Mouse (Mus musculus) liver, embryonic 13.5 days (tissue): Measurements from ENCODE around the gene Sp7. TPM values are rescaled to one million over a fixed set of nuclear protein-coding genes. Genes with fewer than 3 reads are reported as not detected.
A peak's percentile ranks its signal among the peaks of the same experiment; 100 is the strongest.

ENCODE experiments used
- ATAC-seq: fragments of 200-750 bp; cut with Nextera tagmentation; 2 replicates; pipeline ENCODE4 v1.8.0; 2017; ENCODE audit warnings: low read depth, mild to moderate bottlenecking, moderate number of reproducible peaks, moderate library complexity
- DNase-seq: peaks from one replicate; pipeline ENCODE4 v3.0.0; 2022
- H3K27ac ChIP-seq: fragments of 300-500 bp; sonication (generic); 2 replicates; pipeline ENCODE4 v1.5.1; 2015; ENCODE audit warnings: moderate library complexity, mild to moderate bottlenecking, inconsistent platforms
- H3K27me3 ChIP-seq: fragments of 300-500 bp; sonication (generic); 2 replicates; pipeline ENCODE4 v1.6.1; 2015; ENCODE audit warnings: mild to moderate bottlenecking, inconsistent platforms
- H3K36me3 ChIP-seq: fragments of 300-500 bp; sonication (generic); 2 replicates; pipeline ENCODE4 v1.6.1; 2015; ENCODE audit warnings: mild to moderate bottlenecking, inconsistent platforms
- H3K4me1 ChIP-seq: fragments of 300-500 bp; sonication (generic); replicated peaks from 2 replicates; pipeline ENCODE4 v1.6.1; 2015; ENCODE audit warnings: inconsistent platforms
- H3K4me2 ChIP-seq: fragments of 300-500 bp; sonication (generic); 2 replicates; pipeline ENCODE4 v1.6.1; 2015; ENCODE audit warnings: inconsistent platforms, mild to moderate bottlenecking, moderate library complexity
- H3K4me3 ChIP-seq: fragments of 300-500 bp; sonication (generic); replicated peaks from 2 replicates; pipeline ENCODE4 v1.5.1; 2015; ENCODE audit warnings: mild to moderate bottlenecking, inconsistent platforms
- H3K9ac ChIP-seq: fragments of 300-500 bp; sonication (generic); 2 replicates; pipeline ENCODE4 v1.6.1; 2015; ENCODE audit warnings: mild to moderate bottlenecking, inconsistent platforms
- H3K9me3 ChIP-seq: fragments of 300-500 bp; sonication (generic); replicated peaks from 2 replicates; pipeline ENCODE4 v1.6.1; 2016; ENCODE audit warnings: inconsistent platforms
- WGBS: fragments of 180-500 bp; shearing (Covaris S2); methylation state at CpG from one replicate; pipeline ENCODE4 v1.1.7; 2015; ENCODE audit not compliant: insufficient replicate concordance; 5-methylcytosine and 5-hydroxymethylcytosine counted together
- polyA plus RNA-seq: library from polyadenylated mRNA; unstranded; fragments of >200 nt; fragmentation: Nextera tagmentation; extraction: Ambion mirVana; gene quantifications from 2 replicates; pipeline ENCODE4 v1.2.1, GENCODE M21; 2015

Gene Sp7
- polyA plus RNA-seq, 1 experiment from 2014 or later, result 0.07 TPM

DNA sequence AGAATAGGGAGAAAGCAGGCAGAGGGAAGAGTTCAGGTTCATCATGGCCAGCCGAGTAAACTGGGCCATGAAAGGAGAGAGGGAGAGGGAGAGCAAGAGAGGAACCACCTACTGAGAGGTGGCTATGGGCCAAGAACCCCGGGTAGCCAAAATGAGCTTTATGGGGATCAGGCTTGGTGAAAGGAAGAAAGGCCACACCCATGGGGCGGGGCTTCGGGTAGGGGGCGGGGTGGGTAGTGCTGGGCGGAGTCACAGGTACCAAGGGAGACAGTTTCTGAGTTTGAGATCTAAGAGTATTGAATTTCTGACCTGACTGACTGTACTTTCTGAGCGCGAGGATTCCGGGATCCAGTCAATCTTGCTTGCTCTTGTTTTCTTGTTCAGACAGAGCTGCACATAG is 19.7 kb upstream of the Sp7 start:
- Histone ChIP-seq H3K9me3 (no peaks in the 10 kb centered on the region), H3K9ac (no peak overlapping the region), H3K36me3 (no peaks in the 10 kb centered on the region), H3K4me1 (peaks cover 23% of the 10 kb centered on the region), H3K27ac (no peak overlapping the region), H3K4me3 (no peak overlapping the region), H3K4me2 (no peak overlapping the region), H3K27me3 (no peaks in the 10 kb centered on the region)
- 36% methylated on average over 9 of the region's 9 CpGs for WGBS
- ATAC-seq, result peak; percentile 65; the same call in 1 of the 2 replicates
- DNase-seq, result no peak

GRCm38 (mm10) chr15:102383671-102384070 is 16.7 kb upstream of the Sp7 start:
- no peaks in the 10 kb centered on the region for H3K27me3 ChIP-seq
- H3K4me2 ChIP-seq, result no peak overlapping the region
- no peak overlapping the region for H3K27ac ChIP-seq
- H3K9me3 ChIP-seq, result no peaks in the 10 kb centered on the region
- no peaks in the 10 kb centered on the region for H3K36me3 ChIP-seq
- no peak overlapping the region for H3K9ac ChIP-seq
- peaks cover 16% of the 10 kb centered on the region for H3K4me1 ChIP-seq
- ATAC-seq (no peak), DNase-seq (no peak)
- no peak overlapping the region for H3K4me3 ChIP-seq
- WGBS, result 57% methylated on average over 6 of the region's 6 CpGs

DNA sequence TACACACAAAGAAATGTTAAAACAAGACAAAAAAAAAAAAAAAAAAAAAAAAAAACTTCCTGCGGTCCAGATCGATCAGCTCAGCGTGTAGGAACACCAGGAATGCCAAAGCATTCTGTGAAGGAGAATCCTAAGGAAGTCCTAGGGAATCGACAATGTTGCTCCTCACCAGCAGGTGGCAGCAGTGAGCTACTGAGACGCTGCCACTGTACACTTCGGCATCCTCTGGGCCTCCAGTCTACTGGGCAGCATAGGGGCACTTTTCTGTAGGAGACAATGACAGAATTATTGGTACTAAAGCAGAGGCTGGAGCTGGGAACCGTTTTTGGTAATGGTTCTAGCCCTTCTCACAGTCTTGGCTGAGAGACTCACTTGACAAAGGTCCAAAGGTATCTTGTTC is 14.6 kb upstream of the Sp7 start:
- peaks cover 30% of the 10 kb centered on the region for H3K4me1 ChIP-seq
- H3K36me3 ChIP-seq, result no peaks in the 10 kb centered on the region
- DNase-seq (peak; percentile 59), ATAC-seq (peak; percentile 38; the same call in 1 of the 2 replicates)
- no peak overlapping the region for H3K4me2 ChIP-seq
- H3K27ac ChIP-seq, result no peak overlapping the region
- no peak overlapping the region for H3K9ac ChIP-seq
- no peaks in the 10 kb centered on the region for H3K9me3 ChIP-seq
- 1% methylated on average over 7 of the region's 7 CpGs for WGBS
- H3K4me3 ChIP-seq, result no peak overlapping the region
- no peaks in the 10 kb centered on the region for H3K27me3 ChIP-seq

GRCm38 (mm10) chr15:102377810-102378262 is 10.9 kb upstream of the Sp7 start:
- peak overlapping the region; percentile 98 for H3K4me2 ChIP-seq
- no peaks in the 10 kb centered on the region for H3K9me3 ChIP-seq
- peak overlapping the region; percentile 68; the same call in 1 of the 2 replicates for H3K4me3 ChIP-seq
- ATAC-seq (no peak), DNase-seq (no peak)
- 7% methylated on average over 10 of the region's 10 CpGs for WGBS
- H3K27me3 ChIP-seq, result peaks cover 23% of the 10 kb centered on the region
- H3K36me3 ChIP-seq, result no peaks in the 10 kb centered on the region
- H3K27ac ChIP-seq, result peak overlapping the region; percentile 58; the same call in 1 of the 2 replicates
- H3K9ac ChIP-seq, result peak overlapping the region; percentile 75; the same call in 1 of the 2 replicates
- H3K4me1 ChIP-seq, result peaks cover 34% of the 10 kb centered on the region

DNA sequence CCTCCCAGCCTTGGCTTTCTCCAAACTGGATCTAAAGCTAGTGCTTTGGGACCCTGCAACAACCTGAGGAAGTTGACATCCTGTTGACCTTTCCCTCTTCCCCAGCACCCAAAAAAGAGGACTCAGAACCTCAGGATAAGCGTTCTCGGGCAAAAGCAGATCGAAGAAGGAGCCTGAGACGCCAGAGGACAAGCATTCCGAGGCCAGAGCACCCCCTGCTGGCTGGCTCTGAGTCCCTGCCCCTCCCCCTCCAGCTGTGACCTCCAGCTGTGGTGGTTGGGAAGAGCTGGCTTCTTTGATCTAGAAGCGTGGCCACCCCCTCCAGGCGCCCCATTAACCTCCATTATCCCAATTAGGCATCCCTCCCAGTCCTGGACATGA is 10.2 kb upstream of the Sp7 start:
- Histone ChIP-seq H3K9me3 (no peaks in the 10 kb centered on the region), H3K9ac (peak overlapping the region; percentile 75), H3K4me1 (peaks cover 34% of the 10 kb centered on the region), H3K27ac (peak overlapping the region; percentile 58), H3K27me3 (peaks cover 26% of the 10 kb centered on the region), H3K36me3 (no peaks in the 10 kb centered on the region), H3K4me3 (peak overlapping the region; percentile 68), H3K4me2 (peak overlapping the region; percentile 98)
- DNase-seq (peak; percentile 76), ATAC-seq (peak; percentile 75)
- WGBS, result 1% methylated on average over 7 of the region's 7 CpGs

GRCm38 (mm10) chr15:102376453-102377162 is 9.6 kb upstream of the Sp7 start:
- WGBS, result 2% methylated on average over 43 of the region's 43 CpGs
- Histone ChIP-seq H3K36me3 (no peaks in the 10 kb centered on the region), H3K9me3 (no peaks in the 10 kb centered on the region), H3K27me3 (peaks cover 30% of the 10 kb centered on the region), H3K27ac (peak overlapping the region; percentile 54; the same call in 1 of the 2 replicates), H3K4me1 (peaks cover 29% of the 10 kb centered on the region), H3K9ac (peak overlapping the region; percentile 75), H3K4me3 (peak overlapping the region; percentile 68), H3K4me2 (peak overlapping the region; percentile 98)
- ATAC-seq, result peak; percentile 89
- DNase-seq, result peak; percentile 56

DNA sequence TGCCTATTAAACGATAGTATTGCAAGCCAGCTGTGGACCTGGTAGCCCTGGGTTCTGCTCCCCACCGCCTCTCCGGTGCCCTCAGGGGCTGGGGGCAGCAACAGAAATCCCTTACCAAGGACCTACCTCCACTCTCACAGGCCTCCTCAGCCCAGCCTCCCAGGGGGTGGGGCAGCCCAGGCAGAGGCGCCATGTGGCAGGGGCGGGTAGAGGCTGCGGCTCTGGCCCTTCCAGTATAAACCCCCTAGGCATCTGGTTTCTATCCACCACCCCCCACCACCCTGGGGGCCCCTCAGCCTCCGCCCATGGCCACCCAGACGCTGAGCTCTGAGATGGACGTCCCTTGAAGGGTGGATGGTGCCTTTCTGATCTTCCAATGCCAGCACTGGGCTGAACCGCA is 3.7 kb upstream of the Sp7 start:
- Histone ChIP-seq H3K4me3 (no peak overlapping the region), H3K36me3 (no peaks in the 10 kb centered on the region), H3K27ac (no peak overlapping the region), H3K4me2 (peak overlapping the region; percentile 28), H3K9ac (0 out of 2 replicates have a peak overlapping the region, but pooled peaks have one; percentile 4), H3K9me3 (no peaks in the 10 kb centered on the region), H3K27me3 (peaks cover 83% of the 10 kb centered on the region), H3K4me1 (peaks cover 9% of the 10 kb centered on the region)
- DNase-seq (no peak), ATAC-seq (peak; percentile 45; the same call in 1 of the 2 replicates)
- WGBS, result 14% methylated on average over 10 of the region's 10 CpGs

DNA sequence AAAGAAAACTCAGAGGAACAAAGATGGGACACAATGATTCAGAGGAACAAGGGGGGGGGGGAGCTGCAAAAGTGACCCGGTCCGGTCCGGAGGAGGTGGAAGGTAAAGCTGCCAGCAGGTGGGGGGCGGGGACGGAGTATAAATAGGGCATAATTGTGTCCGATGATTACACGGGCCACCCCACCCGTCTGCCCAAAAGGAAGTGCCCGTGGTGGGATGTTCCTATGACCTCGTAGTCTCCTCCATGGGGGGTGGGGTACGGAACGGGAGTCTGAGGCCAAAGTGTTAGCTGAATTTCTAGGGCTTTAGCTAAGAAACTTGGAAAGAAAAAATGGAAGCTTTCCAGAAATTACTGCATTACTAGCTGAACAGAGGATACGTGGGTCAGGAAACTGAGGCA is 3.0 kb upstream of the Sp7 start:
- 14% methylated on average over 13 of the region's 13 CpGs for WGBS
- H3K27ac ChIP-seq, result no peak overlapping the region
- no peak for ATAC-seq

DNA sequence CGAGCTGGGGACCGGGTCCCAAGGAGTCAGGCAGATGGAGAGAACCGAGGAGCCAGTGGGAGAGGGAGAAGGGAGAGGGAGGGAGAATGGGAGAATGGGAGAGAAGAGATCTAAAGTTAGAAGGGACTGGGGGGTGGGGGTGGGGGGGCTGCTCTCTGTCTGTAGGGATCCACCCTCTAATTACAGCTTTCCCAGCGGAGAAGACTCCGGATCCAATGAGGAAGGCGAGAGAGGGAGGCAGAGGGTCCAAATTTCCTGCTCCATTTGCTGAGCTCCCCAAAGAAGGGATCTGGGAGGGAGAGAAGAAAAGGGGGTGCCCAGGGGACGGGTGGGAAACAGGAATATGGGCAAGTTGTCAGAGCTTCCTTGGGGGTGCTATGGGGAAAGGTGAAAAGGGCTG is 744 bp downstream of the Sp7 start:
- H3K27me3 ChIP-seq, result peaks cover 94% of the 10 kb centered on the region

More for the DNA sequence above, 3.0 kb upstream of the Sp7 start:
- no peak for DNase-seq
- H3K4me2 ChIP-seq, result no peak overlapping the region
- H3K27me3 ChIP-seq, result peaks cover 83% of the 10 kb centered on the region
- H3K9ac ChIP-seq, result no peak overlapping the region
- no peaks in the 10 kb centered on the region for H3K9me3 ChIP-seq
- no peaks in the 10 kb centered on the region for H3K36me3 ChIP-seq
- H3K4me3 ChIP-seq, result no peak overlapping the region
- peaks cover 9% of the 10 kb centered on the region for H3K4me1 ChIP-seq

DNA sequence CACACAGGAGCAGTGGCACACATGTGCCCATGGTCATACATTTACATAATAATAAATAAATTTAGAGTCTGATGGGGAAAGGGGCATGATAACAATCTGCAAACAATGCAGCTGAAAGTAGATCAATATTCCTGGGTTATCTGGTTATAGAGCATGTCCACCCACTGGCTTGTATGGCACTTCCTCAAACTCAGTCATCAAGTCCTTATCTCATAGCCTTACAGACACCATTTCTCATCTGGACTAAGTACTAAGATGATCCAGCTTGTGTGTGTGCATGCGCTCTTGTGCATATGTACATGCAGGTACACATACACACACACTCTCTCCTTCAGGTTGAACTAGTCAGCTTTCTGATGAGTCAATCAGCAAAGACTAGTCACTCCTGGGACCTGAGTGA is 2.3 kb downstream of the Sp7 start:
- Histone ChIP-seq H3K9me3 (no peaks in the 10 kb centered on the region), H3K4me1 (peaks cover 12% of the 10 kb centered on the region), H3K27ac (no peak overlapping the region), H3K27me3 (peaks cover 90% of the 10 kb centered on the region), H3K4me2 (no peak overlapping the region), H3K9ac (no peak overlapping the region), H3K4me3 (no peak overlapping the region), H3K36me3 (no peaks in the 10 kb centered on the region)
- DNase-seq (no peak), ATAC-seq (no peak)
- WGBS, result 44% methylated on average over 1 of the region's 1 CpGs

More for the DNA sequence above, 744 bp downstream of the Sp7 start:
- Histone ChIP-seq H3K4me3 (no peak overlapping the region), H3K36me3 (no peaks in the 10 kb centered on the region), H3K4me1 (peaks cover 18% of the 10 kb centered on the region), H3K9me3 (no peaks in the 10 kb centered on the region), H3K4me2 (peak overlapping the region; percentile 35; the same call in 1 of the 2 replicates), H3K9ac (no peak overlapping the region), H3K27ac (no peak overlapping the region)
- DNase-seq (no peak), ATAC-seq (no peak)
- WGBS, result 22% methylated on average over 7 of the region's 7 CpGs

DNA sequence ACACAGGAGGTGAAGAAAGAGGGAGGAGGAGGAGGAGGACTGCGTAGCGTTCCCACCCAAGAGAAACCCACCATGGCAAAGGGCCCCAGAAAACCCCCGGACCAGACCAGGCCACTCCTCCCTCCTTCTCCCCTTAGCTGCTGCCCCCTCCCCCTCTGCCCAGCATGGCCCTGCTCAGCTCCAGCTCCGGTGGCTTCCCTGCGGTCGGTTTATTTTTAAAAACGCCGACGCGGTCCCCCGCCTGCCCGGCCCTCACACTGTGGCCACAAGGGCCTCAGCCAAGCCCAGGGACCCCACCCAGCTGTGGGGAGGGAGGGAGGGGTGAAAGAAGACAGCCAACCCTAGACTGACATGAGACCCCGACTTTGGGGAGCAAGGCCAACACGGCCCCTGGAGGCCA is 4.3 kb downstream of the Sp7 start:
- WGBS, result 9% methylated on average over 14 of the region's 14 CpGs
- Histone ChIP-seq H3K4me3 (no peak overlapping the region; the same call in 1 of the 2 replicates), H3K27ac (no peak overlapping the region), H3K9me3 (no peaks in the 10 kb centered on the region), H3K4me2 (peak overlapping the region; percentile 42), H3K9ac (0 out of 2 replicates have a peak overlapping the region, but pooled peaks have one; percentile 26), H3K4me1 (peaks cover 21% of the 10 kb centered on the region), H3K36me3 (no peaks in the 10 kb centered on the region), H3K27me3 (peaks cover 91% of the 10 kb centered on the region)
- DNase-seq, result no peak
- ATAC-seq, result no peak

GRCm38 (mm10) chr15:102358834-102359233 is 8.1 kb downstream of the Sp7 start:
- Histone ChIP-seq H3K4me1 (peaks cover 35% of the 10 kb centered on the region), H3K4me2 (no peak overlapping the region), H3K27ac (no peak overlapping the region), H3K36me3 (no peaks in the 10 kb centered on the region), H3K9ac (no peak overlapping the region), H3K4me3 (no peak overlapping the region), H3K27me3 (peaks cover 91% of the 10 kb centered on the region), H3K9me3 (no peaks in the 10 kb centered on the region)
- WGBS, result 30% methylated on average over 5 of the region's 5 CpGs
- ATAC-seq (no peak), DNase-seq (no peak)
